Mouse (Mus musculus) lung, postnatal 10 days (tissue): ENCODE data around the gene Slc25a26.

Experiments
- DNase-seq: peaks from one replicate; pipeline ENCODE4 v3.0.0; 2021

The Slc25a26 gene

GRCm38 (mm10) chr6:94645723-94646122, 145.6 kb downstream of the Slc25a26 start:
- no peak for DNase-seq

GRCm38 (mm10) chr6:94646274-94646863, 146.2 kb downstream of the Slc25a26 start:
- DNase-seq = no peak

- no peak for DNase-seq
Observed at GRCm38 (mm10) chr6:94646902-94647301, 146.8 kb downstream of the Slc25a26 start.

- DNase-seq = peak; percentile 84
Observed at GRCm38 (mm10) chr6:94647574-94648430, 147.7 kb downstream of the Slc25a26 start.

- DNase-seq = no peak
Observed at GRCm38 (mm10) chr6:94648496-94648895, 148.4 kb downstream of the Slc25a26 start.

- no peak for DNase-seq
Observed at GRCm38 (mm10) chr6:94649637-94650036, 149.5 kb downstream of the Slc25a26 start.

GRCm38 (mm10) chr6:94651541-94651940, 151.4 kb downstream of the Slc25a26 start:
- no peak for DNase-seq

- peak; percentile 32 for DNase-seq
Observed at GRCm38 (mm10) chr6:94652659-94653213, 152.6 kb downstream of the Slc25a26 start.

- no peak for DNase-seq
Observed at GRCm38 (mm10) chr6:94653388-94654316, 153.5 kb downstream of the Slc25a26 start.
